Mouse (Mus musculus): Measurements from ENCODE around the gene Plekhj1. TPM values are rescaled to one million over a fixed set of nuclear protein-coding genes. Genes with fewer than 3 reads are reported as not detected.

Plekhj1 gene
- polyA plus RNA-seq (2012; rRNA removed; ENCODE audit: low replicate concordance): 48.7 and 79.2 TPM in 2 replicates

GRCm38 (mm10) chr10:80798150-80799006, at the start of gene Plekhj1, which contains the start of gene Sf3a2:
Gene Plekhj1 (minus strand): TSS chr10:80798626.
Gene Sf3a2 (plus strand): TSS chr10:80798198.

GRCm38 (mm10) chr10:80843931-80844547, 45.6 kb upstream of the Plekhj1 start, which contains the start of gene Lingo3:
Gene Lingo3 (minus strand): TSS chr10:80844039.

GRCm38 (mm10) chr10:80826151-80827062, 28.0 kb upstream of the Plekhj1 start, which contains the start of gene Oaz1:
Gene Oaz1 (plus strand): TSS chr10:80826656.

GRCm38 (mm10) chr10:80813366-80813765, 14.9 kb upstream of the Plekhj1 start, which contains the start of gene Jsrp1:
Gene Jsrp1 (minus strand): TSS chr10:80813498.

GRCm38 (mm10) chr10:80804916-80805315, 6.5 kb upstream of the Plekhj1 start, which contains the start of gene Amh:
Gene Amh (plus strand): TSS chr10:80805243.

GRCm38 (mm10) chr10:80754594-80755290, 43.7 kb downstream of the Plekhj1 start, which contains the start of gene Dot1l:
Gene Dot1l (plus strand): TSS chr10:80755206.

Other genes starting within 250 kb of the Plekhj1 start
- 51.6 and 93.8 TPM in 2 replicates for gene Rexo1, start 237.1 kb downstream of the Plekhj1 start, polyA plus RNA-seq (2012; rRNA removed; ENCODE audit: low replicate concordance)
- 17.2 and 59.7 TPM in 2 replicates for gene Klf16, start 221.3 kb downstream of the Plekhj1 start, polyA plus RNA-seq (2012; rRNA removed; ENCODE audit: low replicate concordance)
- gene Abhd17a, start 208.3 kb downstream of the Plekhj1 start, polyA plus RNA-seq (2012; rRNA removed; ENCODE audit: low replicate concordance): 205 and 464 TPM in 2 replicates
- gene Scamp4, start 195.8 kb downstream of the Plekhj1 start, polyA plus RNA-seq (2012; rRNA removed; ENCODE audit: low replicate concordance): 135 and 145 TPM in 2 replicates
- 11.8 and 32.4 TPM in 2 replicates for gene Adat3, start 195.7 kb downstream of the Plekhj1 start, polyA plus RNA-seq (2012; rRNA removed; ENCODE audit: low replicate concordance)
- 2.7 and 3.6 TPM in 2 replicates for gene Gm49322, start 192.6 kb downstream of the Plekhj1 start, polyA plus RNA-seq (2012; rRNA removed; ENCODE audit: low replicate concordance)
- 181 and 382 TPM in 2 replicates for gene Csnk1g2, start 175.8 kb downstream of the Plekhj1 start, polyA plus RNA-seq (2012; rRNA removed; ENCODE audit: low replicate concordance)
- gene Btbd2, start 141.6 kb downstream of the Plekhj1 start, polyA plus RNA-seq (2012; rRNA removed; ENCODE audit: low replicate concordance): 87.3 and 118 TPM in 2 replicates
- 740 and 1,180 TPM in 2 replicates for gene Mknk2, start 120.5 kb downstream of the Plekhj1 start, polyA plus RNA-seq (2012; rRNA removed; ENCODE audit: low replicate concordance)
- gene Mob3a, start 96.6 kb downstream of the Plekhj1 start, polyA plus RNA-seq (2012; rRNA removed; ENCODE audit: low replicate concordance): 80.9 and 125 TPM in 2 replicates
- 46.0 and 58.0 TPM in 2 replicates for gene Izumo4, start 96.4 kb downstream of the Plekhj1 start, polyA plus RNA-seq (2012; rRNA removed; ENCODE audit: low replicate concordance)
- gene Ap3d1, start 56.4 kb downstream of the Plekhj1 start, polyA plus RNA-seq (2012; rRNA removed; ENCODE audit: low replicate concordance): 127 and 144 TPM in 2 replicates
- gene Dot1l, start 43.4 kb downstream of the Plekhj1 start, polyA plus RNA-seq (2012; rRNA removed; ENCODE audit: low replicate concordance): 18.6 and 59.0 TPM in 2 replicates
- 28.5 and 70.7 TPM in 2 replicates for gene Sf3a2, start 428 bp downstream of the Plekhj1 start, polyA plus RNA-seq (2012; rRNA removed; ENCODE audit: low replicate concordance)
- gene Amh, start 6.6 kb upstream of the Plekhj1 start, polyA plus RNA-seq (2012; rRNA removed; ENCODE audit: low replicate concordance): 0.47 and 3.1 TPM in 2 replicates
- 0.38 and 44.2 TPM in 2 replicates for gene Jsrp1, start 14.9 kb upstream of the Plekhj1 start, polyA plus RNA-seq (2012; rRNA removed; ENCODE audit: low replicate concordance)
- gene Oaz1, start 28.0 kb upstream of the Plekhj1 start, polyA plus RNA-seq (2012; rRNA removed; ENCODE audit: low replicate concordance): 1,126 and 1,128 TPM in 2 replicates
- gene Lingo3, start 45.4 kb upstream of the Plekhj1 start, polyA plus RNA-seq (2012; rRNA removed; ENCODE audit: low replicate concordance): 3.3 TPM in 1 of 2 replicates, not detected in the other
- gene Lsm7, start 56.6 kb upstream of the Plekhj1 start, polyA plus RNA-seq (2012; rRNA removed; ENCODE audit: low replicate concordance): 89.6 and 111 TPM in 2 replicates
- 96.5 and 123 TPM in 2 replicates for gene Sppl2b, start 56.6 kb upstream of the Plekhj1 start, polyA plus RNA-seq (2012; rRNA removed; ENCODE audit: low replicate concordance)
- 0.13 and 0.14 TPM in 2 replicates for gene Tmprss9, start 73.2 kb upstream of the Plekhj1 start, polyA plus RNA-seq (2012; rRNA removed; ENCODE audit: low replicate concordance)
- 202 and 257 TPM in 2 replicates for gene Timm13, start 102.3 kb upstream of the Plekhj1 start, polyA plus RNA-seq (2012; rRNA removed; ENCODE audit: low replicate concordance)
- 11.2 and 14.6 TPM in 2 replicates for gene Lmnb2, start 119.6 kb upstream of the Plekhj1 start, polyA plus RNA-seq (2012; rRNA removed; ENCODE audit: low replicate concordance)
- 31.8 and 52.6 TPM in 2 replicates for gene Gadd45b, start 131.4 kb upstream of the Plekhj1 start, polyA plus RNA-seq (2012; rRNA removed; ENCODE audit: low replicate concordance)
- 6.4 and 7.3 TPM in 2 replicates for gene Gng7, start 216.3 kb upstream of the Plekhj1 start, polyA plus RNA-seq (2012; rRNA removed; ENCODE audit: low replicate concordance)
- 0.09 and 0.27 TPM in 2 replicates for gene Diras1, start 227.0 kb upstream of the Plekhj1 start, polyA plus RNA-seq (2012; rRNA removed; ENCODE audit: low replicate concordance)
- gene Slc39a3, start 238.8 kb upstream of the Plekhj1 start, polyA plus RNA-seq (2012; rRNA removed; ENCODE audit: low replicate concordance): 36.6 and 42.0 TPM in 2 replicates